Mouse (Mus musculus): ENCODE measurements around the gene Mss51. TPM values are rescaled to one million over a fixed set of nuclear protein-coding genes. Genes with fewer than 3 reads are reported as not detected.

The Mss51 gene
- total RNA-seq (2021) = 1 to 10 TPM; 1.4 to 1.8 TPM

DNA sequence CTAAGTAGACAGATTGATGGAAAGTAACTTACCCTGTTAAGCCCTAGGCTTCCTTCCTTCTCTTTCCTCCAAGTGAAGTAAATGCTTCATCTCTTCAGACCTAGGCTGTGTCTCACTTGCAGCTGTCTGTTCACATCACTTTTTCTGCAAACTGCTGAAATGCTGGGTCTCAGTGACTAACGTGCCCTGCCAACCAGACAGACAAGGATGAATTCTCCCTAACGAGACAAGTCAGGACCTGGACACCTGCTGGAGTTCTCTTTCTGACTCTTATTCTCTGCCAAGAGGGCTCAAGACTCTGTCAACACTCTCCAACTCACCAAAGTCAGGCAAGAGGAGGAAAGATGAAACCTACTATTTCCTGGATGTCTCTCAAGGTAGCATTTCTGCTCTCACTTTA, at the start of gene Mss51:
Gene Mss51 (minus strand): TSS at position 299 of the 400 bp plus-strand sequence.
- intact Hi-C loops (cut with DNase I) = no loop called here
- DNase-seq = no peak

- intact Hi-C loops (cut with DNase I) = no loop called here
- peak; percentile 94 for DNase-seq
Observed at GRCm38 (mm10) chr14:20546415-20546814, 49.7 kb upstream of the Mss51 start, which contains the start of gene Ppp3cb. Gene Ppp3cb (minus strand): TSS chr14:20546573.

DNA sequence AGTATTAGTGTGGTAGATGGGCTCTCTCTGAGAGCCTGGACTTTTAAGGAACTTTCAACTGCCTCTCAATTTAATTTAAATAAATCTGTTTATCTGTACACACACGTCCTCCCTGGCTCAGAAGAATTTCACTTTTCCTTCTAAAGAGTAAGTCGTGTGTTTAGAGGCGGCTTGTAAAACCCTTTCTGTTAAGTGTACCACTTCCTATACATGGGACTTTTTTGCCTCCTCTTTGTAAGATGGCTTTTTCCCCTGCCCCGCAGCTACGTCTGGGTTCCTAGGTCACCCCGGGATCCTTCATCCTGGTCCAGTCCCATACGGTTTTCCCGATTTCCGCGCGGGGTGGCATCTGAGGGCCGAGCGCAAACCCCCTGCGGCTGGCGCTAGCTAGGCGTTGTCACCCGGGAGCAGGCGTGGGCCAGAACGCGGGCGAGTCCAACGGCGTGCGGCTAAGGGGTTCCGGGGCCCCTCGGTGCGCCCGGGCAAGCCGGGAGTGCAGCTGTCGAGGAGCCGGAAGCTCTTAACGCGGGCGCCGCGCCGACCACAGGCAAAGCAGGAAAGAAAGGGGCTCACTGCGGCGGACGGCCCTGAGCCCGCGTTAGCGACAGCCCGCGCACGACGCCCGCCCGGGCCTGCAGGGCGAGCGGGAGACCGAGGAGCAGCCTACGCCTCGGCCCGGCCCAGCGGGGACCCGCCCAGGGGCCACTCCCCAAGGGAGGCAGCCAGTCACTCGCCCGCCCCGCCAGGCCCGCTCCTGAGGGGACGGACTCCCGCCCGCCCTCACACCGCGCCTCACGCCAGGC, 49.0 kb upstream of the Mss51 start:
- peak; percentile 77 for DNase-seq
- intact Hi-C loops (cut with DNase I) = no loop called here

- DNase-seq = no peak
- intact Hi-C loops (cut with DNase I) = no loop called here
Observed at GRCm38 (mm10) chr14:20544467-20545411, 48.0 kb upstream of the Mss51 start.

DNA sequence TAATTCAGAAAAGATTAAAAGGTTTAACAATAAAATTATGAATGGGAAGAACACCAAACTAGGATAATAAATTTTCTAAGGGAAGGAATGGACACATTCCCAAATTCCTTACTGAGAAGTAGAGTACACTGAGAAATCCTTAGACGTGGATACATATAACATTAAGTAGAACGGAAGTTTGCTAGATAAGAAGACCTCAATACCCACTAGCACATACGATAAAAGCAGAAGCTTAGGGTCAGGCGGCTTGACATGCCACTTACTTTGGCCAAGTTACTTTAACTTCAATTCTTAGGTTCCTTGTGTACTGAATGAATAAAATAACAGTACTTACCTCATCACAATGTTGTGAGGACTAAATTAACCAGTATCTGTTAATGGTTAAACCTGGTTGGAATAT, 32.9 kb upstream of the Mss51 start:
- no peak for DNase-seq
- intact Hi-C loops (cut with DNase I) = no loop called here

DNA sequence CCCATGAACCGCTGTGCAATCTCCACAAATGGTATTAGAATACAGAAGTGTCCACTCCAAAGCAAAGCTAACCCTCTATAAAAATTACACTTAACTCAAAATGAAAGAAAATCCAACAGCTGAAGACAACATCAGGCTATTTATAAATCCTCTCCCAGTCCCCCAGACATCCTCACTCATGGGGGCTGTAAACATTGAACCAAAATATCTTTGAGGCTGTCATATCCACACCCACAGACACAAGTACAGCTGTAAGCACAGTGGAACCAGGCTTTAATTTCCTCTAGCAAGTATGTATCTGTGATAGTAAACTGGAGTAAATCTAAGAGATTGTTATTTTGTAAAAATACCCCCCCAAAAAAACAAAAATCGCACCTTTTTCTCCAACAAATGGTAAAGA, 23.5 kb upstream of the Mss51 start:
- intact Hi-C loops (cut with DNase I) = no loop called here
- no peak for DNase-seq

GRCm38 (mm10) chr14:20508424-20508823, 11.7 kb upstream of the Mss51 start:
- DNase-seq = no peak
- intact Hi-C loops (cut with DNase I) = no loop called here

- intact Hi-C loops (cut with DNase I) = no loop called here
- DNase-seq = no peak
Observed at GRCm38 (mm10) chr14:20502966-20503365, 6.3 kb upstream of the Mss51 start.

GRCm38 (mm10) chr14:20499982-20500381, 3.3 kb upstream of the Mss51 start:
- no peak for DNase-seq
- intact Hi-C loops (cut with DNase I) = no loop called here

DNA sequence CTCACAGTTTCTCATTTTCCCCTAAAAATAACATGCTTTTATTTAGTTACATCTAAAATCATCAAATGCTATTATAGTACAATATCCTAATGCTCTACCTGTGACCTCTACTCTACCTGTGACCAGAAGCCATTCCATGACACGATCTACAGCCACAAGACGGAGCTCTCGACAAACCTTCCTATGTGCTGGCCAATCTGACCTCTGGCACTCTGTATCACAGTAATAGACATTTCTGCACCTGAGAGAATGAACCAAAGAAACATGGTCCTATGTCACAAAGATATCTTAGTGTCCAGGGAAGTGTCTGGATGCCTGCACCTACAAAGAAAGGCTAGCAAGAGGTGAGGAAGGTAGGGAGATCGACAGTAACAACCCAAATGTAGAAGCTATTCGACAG, 10.7 kb downstream of the Mss51 start:
- intact Hi-C loops (cut with DNase I) = no loop called here
- DNase-seq = no peak

- DNase-seq = no peak
- intact Hi-C loops (cut with DNase I) = no loop called here
Observed at GRCm38 (mm10) chr14:20482051-20482751, 14.5 kb downstream of the Mss51 start.

DNA sequence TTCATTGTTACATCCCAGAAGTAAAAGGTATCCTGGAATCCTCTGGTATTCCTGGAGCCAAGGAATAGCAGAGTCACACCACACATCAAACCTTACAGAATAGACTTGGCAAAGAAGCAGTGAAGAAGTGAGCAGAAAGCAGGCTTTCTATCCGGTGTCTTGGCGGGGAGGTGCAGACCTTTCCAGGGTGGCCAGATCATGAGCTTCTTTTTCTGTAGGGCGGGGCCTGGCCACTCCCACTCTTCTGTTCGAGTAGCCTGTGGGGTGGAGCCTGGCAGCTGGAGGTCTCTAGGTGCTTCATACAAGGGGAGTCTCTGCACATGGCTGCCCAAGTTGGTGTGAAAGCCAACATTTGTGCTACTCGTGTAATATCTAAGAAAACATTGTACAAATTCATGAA, 15.5 kb downstream of the Mss51 start:
- intact Hi-C loops (cut with DNase I) = no loop called here
- no peak for DNase-seq

DNA sequence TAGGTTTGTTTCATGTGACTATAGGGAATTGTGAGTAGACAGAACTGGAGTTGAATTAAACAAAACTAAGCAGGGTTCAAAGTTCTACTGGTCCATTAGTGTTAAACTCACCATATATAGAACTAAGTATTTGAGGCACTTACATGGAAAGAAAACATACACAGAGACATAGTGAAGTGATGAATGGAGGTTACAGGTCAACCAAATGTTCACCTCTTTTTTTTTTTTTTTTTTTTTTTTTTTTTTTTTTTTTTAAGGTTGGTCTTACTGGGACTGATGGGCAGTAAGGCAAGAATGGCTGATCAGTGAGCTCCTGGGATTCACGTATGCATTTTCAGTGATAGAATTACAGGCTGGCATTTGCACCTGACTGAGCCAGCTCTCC, 16.5 kb downstream of the Mss51 start:
- intact Hi-C loops (cut with DNase I) = no loop called here
- DNase-seq = no peak

DNA sequence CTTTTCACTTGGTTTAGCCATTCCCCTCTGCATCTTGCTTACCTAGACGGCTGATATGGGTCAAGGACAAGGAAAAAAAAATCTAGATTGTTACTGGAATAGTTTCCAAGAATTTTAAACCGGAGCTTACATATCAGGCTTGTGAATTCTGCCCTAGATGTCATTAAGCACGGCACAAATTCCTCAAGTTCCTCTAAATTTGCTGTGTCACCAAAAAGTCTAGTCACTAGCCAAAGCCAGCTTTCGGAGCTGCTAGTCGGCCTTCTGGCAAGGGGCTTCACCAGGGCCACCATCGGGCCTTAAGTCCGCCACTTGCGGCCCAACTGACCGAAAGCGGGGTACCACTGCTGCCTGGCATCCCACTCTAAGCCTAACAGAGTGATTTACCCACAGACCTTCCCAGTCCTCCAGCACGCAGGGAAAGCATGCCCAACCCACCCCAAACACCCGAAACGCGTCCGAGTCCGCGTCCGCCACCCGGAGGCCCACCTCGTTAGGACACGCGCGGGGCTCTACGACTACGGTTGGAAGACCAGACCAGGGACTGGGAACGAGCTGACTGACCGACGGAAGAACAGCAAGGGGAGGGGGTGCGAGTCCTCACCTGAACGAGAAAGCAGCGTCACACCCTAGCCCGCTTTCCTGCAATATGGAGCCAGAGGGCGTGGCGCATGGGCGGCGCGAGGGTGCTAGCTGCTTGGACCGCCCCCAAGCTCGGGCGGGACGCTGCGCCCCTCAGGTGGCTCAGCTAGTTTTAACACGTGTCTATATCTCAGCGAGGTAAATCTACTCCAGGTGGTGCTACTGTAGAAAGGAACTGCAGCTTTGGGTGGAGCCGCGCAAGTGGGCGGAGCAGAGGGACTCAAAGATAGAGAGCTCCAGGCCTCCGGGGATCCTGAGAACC, 17.2 kb downstream of the Mss51 start, which contains the start of gene Anxa7:
Gene Anxa7 (minus strand): TSS at position 843 of the 904 bp plus-strand sequence.
- DNase-seq = peak; percentile 45
- intact Hi-C loops (cut with DNase I) = no loop called here

- DNase-seq = no peak
Observed at GRCm38 (mm10) chr14:20478801-20479200, 17.9 kb downstream of the Mss51 start.

GRCm38 (mm10) chr14:20478385-20478784, 18.3 kb downstream of the Mss51 start:
- intact Hi-C loops (cut with DNase I) = no loop called here
- DNase-seq = no peak

More at GRCm38 (mm10) chr14:20478801-20479200, 17.9 kb downstream of the Mss51 start:
- intact Hi-C loops (cut with DNase I) = no loop called here

DNA sequence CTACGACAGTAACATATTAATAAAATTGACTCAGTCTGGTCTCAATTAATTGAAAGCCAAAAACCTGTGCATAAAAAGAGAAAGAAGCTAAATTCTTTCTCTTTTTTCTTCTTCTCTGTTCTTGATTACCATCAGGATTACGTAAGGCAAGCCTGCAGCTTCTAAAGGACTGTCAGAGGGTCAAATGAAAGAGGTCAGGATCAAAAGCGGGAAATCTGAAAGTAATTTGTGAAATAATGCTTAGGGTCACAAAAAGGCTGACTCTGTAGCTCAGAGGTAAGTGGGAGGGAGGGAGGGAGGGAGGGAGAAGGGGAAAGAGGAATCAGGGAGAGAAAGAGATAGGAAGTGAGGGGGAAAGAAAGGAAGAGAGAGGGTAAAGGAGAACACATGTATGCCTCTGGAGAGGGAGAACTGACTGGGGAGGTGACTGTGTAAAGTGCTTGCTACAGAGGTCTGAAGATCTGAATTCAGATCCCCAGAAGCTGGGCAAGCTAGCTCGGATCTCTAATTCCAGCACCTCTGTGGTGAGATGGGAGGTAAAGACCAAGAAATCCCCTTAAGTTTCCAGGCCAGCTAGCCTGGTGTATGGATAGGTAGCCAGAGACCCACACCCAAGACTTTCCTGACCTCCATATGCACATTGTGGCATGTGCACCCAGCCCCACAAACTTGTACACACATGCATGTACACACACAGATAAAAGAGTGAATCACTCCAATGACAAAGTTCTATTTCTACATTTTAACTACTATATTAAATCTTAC, 19.3 kb downstream of the Mss51 start:
- intact Hi-C loops (cut with DNase I) = no loop called here
- no peak for DNase-seq

- intact Hi-C loops (cut with DNase I) = no loop called here
- no peak for DNase-seq
Observed at GRCm38 (mm10) chr14:20460216-20460615, 36.5 kb downstream of the Mss51 start.

DNA sequence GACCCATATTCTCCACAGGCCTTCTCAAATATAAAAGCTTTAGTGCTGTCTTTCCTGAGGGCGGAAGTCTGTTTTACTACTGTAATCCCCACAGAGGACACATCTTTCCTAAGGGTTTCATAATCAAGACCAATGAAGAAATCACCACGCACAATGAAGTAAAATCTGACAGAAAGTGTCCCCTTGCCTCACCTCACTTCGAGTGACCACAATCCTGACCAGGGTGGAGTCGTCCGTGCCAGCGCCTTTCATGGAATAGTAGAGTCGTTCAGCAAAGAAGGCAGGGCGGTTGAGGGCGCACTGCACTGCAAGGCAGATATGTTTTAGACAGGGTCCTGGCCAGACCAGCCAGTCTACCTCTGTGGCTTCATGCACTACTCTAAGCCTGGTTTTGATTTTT, 38.3 kb downstream of the Mss51 start:
- no peak for DNase-seq

More for the DNA sequence above, 38.3 kb downstream of the Mss51 start:
- intact Hi-C loops (cut with DNase I) = no loop called here

Measured in left cerebral cortex, postnatal 4 days (tissue).